Mouse (Mus musculus) thymus, adult 2 months (tissue): Measurements from ENCODE around the gene Oprm1. TPM values are rescaled to one million over a fixed set of nuclear protein-coding genes. Genes with fewer than 3 reads are reported as not detected.
A peak's percentile ranks its signal among the peaks of the same experiment; 100 is the strongest.

Source experiments
- DNase-seq: peaks from one replicate; pipeline ENCODE4 v3.0.0; 2021
- H3K27ac ChIP-seq: fragments of 200-500 bp; 2 replicates; pipeline ENCODE4 v1.5.1; 2012; ENCODE audit warnings: low read length, control low read depth; ENCODE audit not compliant: control insufficient read depth, insufficient read depth
- H3K27me3 ChIP-seq: fragments of 200-500 bp; 2 replicates; pipeline ENCODE4 v1.6.1; 2012; ENCODE audit warnings: mild to moderate bottlenecking, low read length, moderate library complexity, mixed read lengths; ENCODE audit not compliant: control insufficient read depth, insufficient read depth
- H3K36me3 ChIP-seq: fragments of 200-500 bp; 2 replicates; pipeline ENCODE4 v1.6.1; 2012; ENCODE audit warnings: mild to moderate bottlenecking, low read length, moderate library complexity; ENCODE audit not compliant: control insufficient read depth, insufficient read depth
- H3K4me1 ChIP-seq: fragments of 200-500 bp; replicated peaks from 2 replicates; pipeline ENCODE4 v1.6.1; 2012; ENCODE audit warnings: low read length; ENCODE audit not compliant: control insufficient read depth, insufficient read depth
- H3K4me3 ChIP-seq: fragments of 200-500 bp; 2 replicates; pipeline ENCODE4 v1.5.1; 2012; ENCODE audit warnings: mild to moderate bottlenecking, low read length, control low read depth, moderate library complexity; ENCODE audit not compliant: control insufficient read depth, insufficient read depth
- CTCF ChIP-seq: fragments of 200-500 bp; IDR thresholded peaks from 2 replicates; pipeline ENCODE4 v1.5.1; 2012; ENCODE audit warnings: mild to moderate bottlenecking, control low read depth, low read length, moderate library complexity, borderline replicate concordance; ENCODE audit not compliant: control insufficient read depth, poor library complexity, insufficient read depth; ENCODE audit errors: extremely low read depth
- POLR2A ChIP-seq: fragments of 200-500 bp; IDR thresholded peaks from 2 replicates; pipeline ENCODE4 v1.6.1; 2012; ENCODE audit warnings: mild to moderate bottlenecking, low read length, control low read depth, moderate library complexity; ENCODE audit not compliant: control insufficient read depth, poor library complexity, insufficient read depth; ENCODE audit errors: extremely low read depth
- WGBS: fragments of 180-500 bp; shearing (Covaris S2); methylation state at CpG from one replicate; pipeline ENCODE4 v1.1.7; 2018; 5-methylcytosine and 5-hydroxymethylcytosine counted together
- polyA plus RNA-seq: library from polyadenylated mRNA; depleted of rRNA; stranded (reverse); fragments of >200 nt; gene quantifications from 2 replicates; pipeline ENCODE4 v1.2.3, GENCODE M21; 2012; rRNA removed

Gene Oprm1
- polyA plus RNA-seq = not detected in 2 replicates

DNA sequence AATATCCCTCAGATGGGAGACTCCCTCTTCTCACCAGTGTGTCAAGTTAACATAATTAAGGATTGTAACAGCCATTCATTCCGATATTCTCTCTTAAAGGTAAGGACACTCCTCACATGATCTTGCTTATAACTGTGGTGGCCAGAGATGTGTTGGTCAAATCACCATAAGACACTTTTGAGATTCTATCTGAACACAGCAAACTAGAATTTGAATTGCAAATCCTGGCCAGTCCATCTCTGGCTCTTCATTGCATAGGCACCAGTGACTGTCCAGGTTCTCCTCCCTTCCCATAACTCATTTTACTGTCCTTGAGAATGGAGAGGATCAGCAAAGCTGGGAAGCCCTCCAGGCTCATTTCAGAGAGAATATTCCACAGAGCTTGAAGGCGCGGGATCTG lies at the start of gene Oprm1:
Gene Oprm1 (plus strand): TSS at position 301 of the 400 bp plus-strand sequence.
- Histone ChIP-seq H3K4me1 (no peaks in the 10 kb centered on the region), H3K4me3 (no peak within 1 kb of the TSS), H3K27me3 (no peaks in the 10 kb centered on the region), H3K36me3 (no peaks in the 10 kb centered on the region), H3K27ac (no peak within 1 kb of the TSS)
- TF ChIP-seq POLR2A (no peak), CTCF (no peak)
- 98% methylated on average over 3 of the region's 3 CpGs for WGBS
- no peak for DNase-seq

DNA sequence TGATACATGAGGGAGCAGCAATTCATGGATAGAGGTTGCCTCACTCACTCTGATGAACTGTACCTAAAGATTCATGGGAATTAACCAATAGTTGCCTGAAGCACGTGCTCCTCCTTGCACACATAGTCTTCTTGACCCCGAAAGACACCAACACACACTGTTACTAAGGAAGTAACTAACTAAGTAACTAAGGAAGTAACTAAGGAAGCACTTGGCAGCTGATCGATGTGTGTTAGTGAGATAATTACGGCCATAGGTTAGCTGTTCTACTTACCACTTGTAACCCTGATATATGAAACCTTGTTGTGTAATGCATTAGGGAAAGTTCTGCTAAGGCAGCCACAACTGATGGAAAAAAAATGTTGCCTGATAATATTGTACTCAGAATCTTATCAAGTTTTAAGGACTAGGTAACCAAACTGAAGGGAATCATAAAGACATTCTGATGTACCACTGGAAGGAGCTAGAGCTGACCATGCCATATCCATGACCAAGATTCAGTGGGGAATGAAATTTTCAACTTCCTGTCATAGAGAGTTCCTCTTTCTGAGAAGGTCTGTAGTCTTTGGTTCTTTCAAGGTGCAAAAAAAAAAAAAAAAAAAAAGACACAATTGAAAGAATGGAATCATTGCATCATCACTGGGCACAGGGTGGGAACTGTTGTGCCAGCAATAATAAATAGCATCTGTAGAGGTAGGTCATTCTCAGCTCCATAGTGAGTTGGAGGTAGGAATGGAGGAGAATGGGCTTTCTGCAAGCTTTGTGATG lies 40.9 kb upstream of the Oprm1 start:
- no peak overlapping the region for H3K4me3 ChIP-seq
- no peak for TF ChIP-seq POLR2A
- TF ChIP-seq CTCF = no peak
- WGBS = 16% methylated on average over 4 of the region's 4 CpGs
- DNase-seq = no peak
- no peak overlapping the region for H3K27ac ChIP-seq
- H3K36me3 ChIP-seq = no peaks in the 10 kb centered on the region
- no peaks in the 10 kb centered on the region for H3K4me1 ChIP-seq
- no peaks in the 10 kb centered on the region for H3K27me3 ChIP-seq

DNA sequence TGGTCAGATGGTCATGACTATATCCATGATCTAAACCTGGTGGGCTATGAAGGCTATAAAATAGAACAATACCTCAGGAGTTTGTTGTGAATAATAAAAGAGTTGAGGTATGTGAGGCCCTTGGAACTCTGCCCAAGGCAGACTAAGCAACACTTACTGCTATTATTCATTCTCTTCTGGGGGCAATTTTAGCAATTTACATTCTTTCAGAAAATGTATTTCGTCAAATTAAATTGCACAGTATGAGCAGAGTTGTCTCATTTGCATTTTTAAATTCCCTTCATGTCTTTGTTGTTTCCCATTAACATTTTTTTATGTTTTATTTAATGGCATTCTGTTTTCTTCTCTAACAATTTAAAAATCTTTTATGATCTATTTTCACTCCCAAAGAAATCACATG lies 34.5 kb upstream of the Oprm1 start:
- Histone ChIP-seq H3K4me1 (no peaks in the 10 kb centered on the region), H3K4me3 (no peak overlapping the region), H3K36me3 (no peaks in the 10 kb centered on the region), H3K27me3 (no peaks in the 10 kb centered on the region), H3K27ac (no peak overlapping the region)
- 91% methylated on average over 1 of the region's 1 CpGs for WGBS
- TF ChIP-seq CTCF (no peak), POLR2A (no peak)
- DNase-seq = no peak

DNA sequence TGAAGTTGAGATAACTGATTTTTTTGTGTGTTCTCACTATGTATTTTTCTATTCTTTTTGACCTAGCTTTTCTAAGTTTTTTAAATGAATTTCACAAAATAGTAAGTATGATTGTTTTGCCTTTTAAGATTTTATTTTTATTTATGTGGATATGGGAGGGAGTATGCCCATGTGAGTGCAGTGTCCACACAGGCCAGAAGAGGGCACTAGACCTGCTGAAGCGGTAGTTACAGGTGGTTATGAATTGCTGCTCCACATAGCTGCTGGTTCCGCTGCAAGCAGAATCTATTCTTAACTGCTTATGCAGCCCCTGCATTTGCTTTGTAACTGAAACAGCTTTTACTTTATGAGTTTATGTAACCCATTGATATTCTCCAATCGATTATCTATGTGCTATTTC lies 29.8 kb upstream of the Oprm1 start:
- no peak for TF ChIP-seq POLR2A
- no peak for TF ChIP-seq CTCF
- 97% methylated on average over 3 of the region's 3 CpGs for WGBS
- H3K4me3 ChIP-seq = no peak overlapping the region
- no peaks in the 10 kb centered on the region for H3K27me3 ChIP-seq
- no peak overlapping the region for H3K27ac ChIP-seq
- no peak for DNase-seq
- no peaks in the 10 kb centered on the region for H3K4me1 ChIP-seq
- H3K36me3 ChIP-seq = no peaks in the 10 kb centered on the region

DNA sequence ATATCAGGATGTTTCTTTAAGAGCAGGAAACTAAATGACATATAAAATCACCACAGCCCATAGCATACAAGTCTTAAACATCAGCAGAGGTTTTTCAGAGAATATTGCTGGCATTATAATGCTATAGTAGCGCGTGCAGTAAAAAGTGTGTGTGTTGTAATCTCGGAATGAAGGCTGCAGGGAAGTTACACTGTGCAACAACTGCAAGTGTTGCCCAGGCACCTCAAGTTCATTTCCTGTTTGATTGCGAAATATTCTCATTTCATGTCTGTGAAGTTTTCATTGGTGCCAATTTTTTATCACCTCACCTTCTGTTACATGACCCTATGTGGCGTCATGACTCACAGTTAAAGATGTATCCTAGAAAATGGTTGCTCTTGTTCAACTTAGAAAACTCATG lies 4.9 kb upstream of the Oprm1 start:
- no peaks in the 10 kb centered on the region for H3K27me3 ChIP-seq
- WGBS = 73% methylated on average over 5 of the region's 5 CpGs
- no peaks in the 10 kb centered on the region for H3K36me3 ChIP-seq
- H3K4me1 ChIP-seq = no peaks in the 10 kb centered on the region
- no peak overlapping the region for H3K4me3 ChIP-seq
- no peak overlapping the region for H3K27ac ChIP-seq
- TF ChIP-seq POLR2A (no peak), CTCF (no peak)
- DNase-seq = no peak

DNA sequence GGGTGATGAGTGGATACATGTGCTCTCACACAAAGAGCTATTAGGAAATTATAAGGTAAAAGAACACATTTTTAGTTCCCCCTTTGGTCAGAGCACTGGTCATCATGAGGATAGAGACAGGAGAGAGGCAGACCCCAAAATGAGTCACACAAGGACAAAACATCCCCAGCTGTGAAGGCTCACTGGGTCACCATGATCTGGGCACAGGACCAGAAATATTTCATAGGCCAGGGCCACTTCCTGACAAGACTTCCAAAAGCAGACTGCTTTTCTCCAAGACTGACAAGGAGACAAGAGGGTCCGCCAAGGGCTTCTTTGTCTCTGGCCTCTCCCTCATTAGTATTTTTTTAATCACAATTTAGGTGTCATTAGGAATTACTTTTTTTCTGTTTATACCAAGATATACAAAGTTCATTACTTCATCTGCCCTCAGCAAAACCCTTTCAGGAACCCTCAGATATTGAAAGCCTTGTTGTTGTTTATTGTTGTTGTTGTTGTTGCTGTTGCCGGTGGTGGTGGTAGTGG lies 3.0 kb downstream of the Oprm1 start, which contains the start of gene Gm10945:
Gene Gm10945 (minus strand): TSS at position 475 of the 525 bp plus-strand sequence.
- no peaks in the 10 kb centered on the region for H3K27me3 ChIP-seq
- no peaks in the 10 kb centered on the region for H3K4me1 ChIP-seq
- H3K27ac ChIP-seq = no peak within 1 kb of the TSS
- no peak within 1 kb of the TSS for H3K4me3 ChIP-seq
- 98% methylated on average over 2 of the region's 2 CpGs for WGBS
- TF ChIP-seq POLR2A (no peak), CTCF (no peak)
- no peaks in the 10 kb centered on the region for H3K36me3 ChIP-seq
- no peak for DNase-seq

DNA sequence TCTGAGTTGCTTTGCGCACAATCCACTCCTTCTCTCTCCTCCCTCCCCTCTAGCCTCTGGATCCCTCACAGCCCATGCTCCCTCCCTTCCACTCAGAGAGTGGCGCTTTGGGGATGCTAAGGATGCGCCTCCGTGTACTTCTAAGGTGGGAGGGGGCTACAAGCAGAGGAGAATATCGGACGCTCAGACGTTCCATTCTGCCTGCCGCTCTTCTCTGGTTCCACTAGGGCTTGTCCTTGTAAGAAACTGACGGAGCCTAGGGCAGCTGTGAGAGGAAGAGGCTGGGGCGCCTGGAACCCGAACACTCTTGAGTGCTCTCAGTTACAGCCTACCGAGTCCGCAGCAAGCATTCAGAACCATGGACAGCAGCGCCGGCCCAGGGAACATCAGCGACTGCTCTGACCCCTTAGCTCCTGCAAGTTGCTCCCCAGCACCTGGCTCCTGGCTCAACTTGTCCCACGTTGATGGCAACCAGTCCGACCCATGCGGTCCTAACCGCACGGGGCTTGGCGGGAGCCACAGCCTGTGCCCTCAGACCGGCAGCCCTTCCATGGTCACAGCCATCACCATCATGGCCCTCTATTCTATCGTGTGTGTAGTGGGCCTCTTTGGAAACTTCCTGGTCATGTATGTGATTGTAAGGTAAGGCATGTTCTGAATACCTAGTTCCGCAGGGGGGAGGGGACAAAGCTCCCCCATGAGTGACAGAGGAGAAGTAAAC lies 30.4 kb downstream of the Oprm1 start:
- H3K4me3 ChIP-seq = no peak overlapping the region
- no peak for TF ChIP-seq POLR2A
- H3K27me3 ChIP-seq = no peaks in the 10 kb centered on the region
- H3K4me1 ChIP-seq = no peaks in the 10 kb centered on the region
- peak; percentile 9 for DNase-seq
- WGBS = 14% methylated on average over 25 of the region's 25 CpGs
- no peaks in the 10 kb centered on the region for H3K36me3 ChIP-seq
- no peak overlapping the region for H3K27ac ChIP-seq
